Mouse (Mus musculus): ENCODE results near the gene Acsl6.
"Not testable (repeated sequence)": the region's sequence is repeated elsewhere in the genome, so short reads cannot be mapped to it uniquely, and the experiment has no call there.

The Acsl6 gene

GRCm38 (mm10) chr11:54391326-54391725 is 87.7 kb downstream of the Acsl6 start:
- no peak for DNase-seq (ENCODE audit: low spot score in 2 of 2)

DNA sequence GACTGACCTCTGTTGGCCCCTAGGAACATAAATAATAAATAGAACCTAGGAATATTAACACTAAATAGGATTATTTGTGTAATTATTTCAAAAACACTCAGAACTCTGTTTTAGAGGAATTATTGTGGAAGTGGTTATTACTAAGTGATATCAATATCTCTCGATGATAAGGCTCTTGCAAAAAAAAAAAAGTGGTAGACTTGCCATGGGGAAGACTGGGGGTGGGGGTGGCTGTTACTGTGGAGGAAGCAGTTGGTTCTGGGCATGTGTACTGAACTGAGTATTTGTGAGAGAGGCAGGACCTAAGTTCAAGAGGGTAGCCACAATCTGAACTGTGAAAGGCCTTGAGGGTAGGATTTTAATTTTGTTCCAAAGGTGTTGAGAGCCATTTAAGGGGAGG is 93.1 kb downstream of the Acsl6 start:
- DNase-seq (ENCODE audit: low spot score in 2 of 2): no peak

- DNase-seq (ENCODE audit: low spot score in 2 of 2): no peak
Measured at GRCm38 (mm10) chr11:54398058-54398457, 94.5 kb downstream of the Acsl6 start.

GRCm38 (mm10) chr11:54400803-54401202 is 97.2 kb downstream of the Acsl6 start:
- not testable (repeated sequence) for DNase-seq (ENCODE audit: low spot score in 2 of 2)

DNA sequence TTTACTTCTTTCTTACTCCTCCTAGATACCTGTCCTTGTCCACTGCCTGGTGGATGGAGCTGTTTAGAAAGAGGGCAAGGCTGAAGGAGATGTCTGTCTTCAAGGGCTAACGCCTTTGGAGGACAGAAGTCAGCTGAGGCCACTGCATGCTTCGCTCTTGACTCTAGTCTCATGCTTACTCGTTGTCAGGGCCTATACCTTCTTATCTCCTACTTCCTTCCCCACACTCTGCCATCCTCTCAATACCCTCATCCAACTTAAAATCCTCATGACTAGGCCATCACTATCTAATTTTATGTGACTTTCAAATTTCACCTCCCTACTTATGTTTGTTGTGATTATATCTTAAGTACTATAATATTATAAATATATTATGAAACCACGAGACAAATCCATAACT is 101.3 kb downstream of the Acsl6 start:
- DNase-seq (ENCODE audit: low spot score in 2 of 2): no peak

DNA sequence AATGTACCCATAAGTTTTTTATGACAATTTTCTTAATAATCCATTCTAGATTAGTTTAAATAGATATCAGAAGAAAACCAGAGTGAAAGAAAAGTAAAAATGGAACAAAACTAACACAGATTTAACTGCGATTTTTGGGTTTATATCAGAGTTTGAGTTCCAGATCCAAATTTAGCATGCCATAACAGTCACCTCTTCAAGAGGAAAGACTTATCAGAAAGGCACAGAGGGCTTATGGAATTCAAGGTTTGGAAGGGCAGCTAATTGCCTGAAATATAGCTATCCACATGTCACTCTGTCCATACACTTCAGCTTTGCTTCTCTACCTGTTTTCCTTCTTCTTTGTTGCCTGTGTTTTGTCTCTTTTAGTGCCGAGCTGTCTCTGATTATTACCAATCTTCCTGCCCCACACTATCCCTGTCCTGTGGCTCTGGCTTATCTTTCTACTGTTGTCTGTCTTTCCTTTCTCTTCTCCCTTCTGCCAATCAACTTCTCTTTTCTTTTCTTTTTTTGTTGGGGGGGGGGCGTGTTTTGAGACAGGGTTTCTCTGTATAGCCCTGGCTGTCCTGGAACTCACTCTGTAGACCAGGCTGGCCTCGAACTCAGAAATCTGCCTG is 103.4 kb downstream of the Acsl6 start:
- DNase-seq (ENCODE audit: low spot score in 2 of 2): no peak

DNA sequence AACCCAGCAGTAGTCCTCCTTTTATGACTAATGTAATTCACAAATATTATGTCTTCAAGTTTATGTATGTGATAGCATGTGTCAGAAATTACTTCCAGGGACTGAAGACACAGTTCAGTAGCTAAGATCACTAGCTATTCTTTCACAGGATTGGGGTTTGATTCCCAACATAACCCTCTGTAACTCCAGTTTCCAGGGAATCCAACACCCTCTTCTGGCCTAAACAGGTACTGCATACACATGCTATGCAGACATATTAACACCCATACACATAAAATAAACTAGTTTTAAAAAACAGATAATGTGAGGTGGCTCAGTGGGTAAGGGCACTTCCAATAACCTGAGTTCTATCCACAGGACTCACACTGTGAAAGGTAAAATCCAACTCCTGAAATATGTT is 107.0 kb downstream of the Acsl6 start:
- no peak for DNase-seq (ENCODE audit: low spot score in 2 of 2)

GRCm38 (mm10) chr11:54413017-54413416 is 109.4 kb downstream of the Acsl6 start:
- DNase-seq (ENCODE audit: low spot score in 2 of 2): no peak
